Mouse (Mus musculus) liver, embryonic 14.5 days (tissue): Measurements from ENCODE around the gene Gal3st4.

Source experiments
- CTCF ChIP-seq: IDR thresholded peaks from 2 replicates; pipeline ENCODE4 v1.5.1; 2016; ENCODE audit warnings: antibody characterized with exemption, low read depth, control low read depth
- EP300 ChIP-seq: IDR thresholded peaks from 2 replicates; pipeline ENCODE4 v1.6.1; 2016; ENCODE audit warnings: antibody characterized with exemption, low read depth

GRCm38 (mm10) chr5:138228026-138228425 is 44.6 kb downstream of the Gal3st4 start:
- TF ChIP-seq CTCF: peak; percentile 66
- TF ChIP-seq EP300: no peak
